Mouse (Mus musculus) cerebellum, adult 11-12 months (tissue): ENCODE data around the gene Fcna.

Experiments
- DNase-seq: peaks from one replicate; pipeline ENCODE4 v3.0.0; 2022

The Fcna gene

DNA sequence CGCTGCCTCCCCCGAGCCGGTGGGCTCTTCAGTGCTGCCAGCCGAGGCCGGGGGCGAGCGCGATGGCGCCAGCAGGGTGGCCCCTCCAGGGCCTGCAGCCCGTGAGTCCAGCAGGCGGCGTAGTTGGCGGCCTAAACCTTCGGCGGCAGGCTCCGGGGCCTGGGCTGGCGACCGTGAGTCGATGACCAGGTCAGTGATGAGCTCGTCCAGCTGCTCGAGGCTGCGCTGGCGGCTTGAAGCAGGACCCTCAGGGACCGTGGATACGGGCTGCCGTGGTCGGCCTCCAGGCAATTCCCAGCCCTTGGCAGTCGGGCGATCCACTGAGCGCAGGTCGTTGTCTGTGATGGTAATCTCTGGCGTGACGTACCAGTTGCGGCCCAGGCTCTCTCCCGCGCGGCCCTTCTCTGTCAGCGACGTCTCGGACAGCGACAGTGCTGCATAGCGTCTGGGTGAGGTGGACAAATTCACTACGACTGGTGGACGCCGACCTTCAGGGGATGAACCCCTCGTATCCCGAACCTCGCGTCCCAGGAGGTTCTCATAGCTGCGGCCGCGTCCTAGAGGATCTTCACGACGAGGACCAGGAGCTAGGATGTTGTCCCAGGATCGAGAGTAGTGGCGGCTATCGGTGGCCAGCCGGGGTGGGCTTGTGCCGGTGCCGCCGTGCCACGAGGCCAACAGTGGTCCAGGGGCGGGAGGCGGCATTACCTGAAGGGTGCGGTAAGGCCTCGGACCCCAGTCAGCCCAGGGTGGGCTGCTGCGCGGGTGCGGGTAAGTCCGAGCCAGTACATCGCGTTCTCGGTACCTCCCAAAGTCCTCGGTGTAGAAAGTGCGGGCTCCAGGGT lies 49.7 kb downstream of the Fcna start:
- peak; percentile 63 for DNase-seq

DNA sequence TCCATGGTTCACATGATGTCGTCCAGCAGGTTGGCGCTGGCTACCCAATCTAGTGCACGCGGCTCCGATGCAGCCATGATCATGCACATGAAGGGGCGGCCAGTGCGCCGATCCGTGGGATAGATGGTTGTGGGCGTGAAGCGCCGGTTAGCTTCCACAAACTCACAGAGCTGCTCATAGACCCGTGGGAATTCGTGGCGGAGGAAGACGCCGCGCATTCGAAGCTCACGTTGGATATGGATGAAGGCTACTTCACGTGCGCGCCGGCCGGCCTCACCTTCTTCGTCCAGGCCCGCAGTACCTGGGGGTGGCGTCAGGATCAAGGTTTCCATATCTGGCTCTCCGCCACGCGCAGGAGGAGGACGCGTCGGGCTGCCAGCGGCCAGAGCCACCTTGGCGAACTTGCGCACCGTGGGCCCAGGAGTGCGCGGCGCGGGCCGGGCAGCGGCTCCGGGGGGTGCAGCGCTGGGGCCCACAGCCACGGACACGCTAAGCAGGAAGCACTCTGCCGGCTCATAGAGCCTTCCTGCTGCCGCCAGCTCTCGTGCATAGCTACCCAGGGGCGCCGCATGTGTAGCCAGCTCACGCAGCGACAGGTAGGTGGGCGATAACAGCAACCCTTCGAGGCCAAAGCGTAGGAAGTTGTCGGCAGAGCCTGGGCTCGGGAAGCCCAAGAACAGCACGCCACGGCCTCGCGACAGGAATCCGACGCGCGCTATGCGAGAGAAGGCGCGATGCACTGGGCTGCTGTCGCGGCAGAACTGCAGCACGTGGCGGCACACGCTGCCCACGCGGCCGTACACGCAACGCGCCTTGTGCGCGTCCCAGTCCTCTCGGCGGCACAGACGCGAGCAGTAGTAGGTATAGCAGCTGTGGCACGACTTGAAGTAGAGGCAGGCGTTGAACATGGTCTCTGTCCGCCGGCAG lies 50.6 kb downstream of the Fcna start:
- peak; percentile 57 for DNase-seq

DNA sequence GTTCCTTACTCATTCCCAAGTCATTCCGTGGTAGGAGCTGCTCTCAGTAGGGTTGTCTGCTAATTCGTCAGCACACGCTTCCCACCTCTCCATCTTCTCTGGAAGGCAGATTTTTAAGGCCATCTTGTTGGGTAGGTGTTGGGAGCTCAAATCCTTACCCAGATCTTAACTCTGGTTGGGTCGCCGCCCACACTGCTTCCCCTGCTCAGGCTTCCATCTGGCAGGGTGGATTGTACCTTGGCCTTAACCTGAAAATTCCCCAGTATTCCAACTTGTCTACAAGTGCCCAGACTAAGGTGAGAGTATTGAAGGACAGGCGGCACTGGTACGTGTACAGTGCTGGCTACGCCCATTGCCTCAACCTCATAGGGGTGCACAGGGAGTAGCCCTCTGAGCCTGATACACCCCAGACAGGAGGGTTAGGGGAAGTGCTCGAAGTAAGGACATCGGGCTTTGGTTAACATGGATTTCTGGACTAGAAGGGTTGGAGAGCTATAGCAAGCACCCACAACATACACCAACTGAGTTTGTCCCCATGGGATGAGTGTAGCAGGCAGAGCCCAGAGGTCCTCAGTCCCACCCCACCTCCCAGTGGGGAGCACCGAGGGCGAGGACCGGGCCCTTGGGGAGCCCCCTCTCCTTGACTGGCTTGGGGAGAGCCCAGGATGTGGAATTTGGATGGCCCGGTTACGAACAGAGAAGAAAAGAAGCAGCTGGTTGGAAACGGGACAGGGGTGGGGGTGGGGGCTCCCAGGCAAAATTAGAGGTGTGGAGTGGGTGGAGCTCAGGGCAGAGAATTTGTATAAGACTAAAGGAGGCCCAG lies 51.6 kb downstream of the Fcna start:
- peak; percentile 67 for DNase-seq

DNA sequence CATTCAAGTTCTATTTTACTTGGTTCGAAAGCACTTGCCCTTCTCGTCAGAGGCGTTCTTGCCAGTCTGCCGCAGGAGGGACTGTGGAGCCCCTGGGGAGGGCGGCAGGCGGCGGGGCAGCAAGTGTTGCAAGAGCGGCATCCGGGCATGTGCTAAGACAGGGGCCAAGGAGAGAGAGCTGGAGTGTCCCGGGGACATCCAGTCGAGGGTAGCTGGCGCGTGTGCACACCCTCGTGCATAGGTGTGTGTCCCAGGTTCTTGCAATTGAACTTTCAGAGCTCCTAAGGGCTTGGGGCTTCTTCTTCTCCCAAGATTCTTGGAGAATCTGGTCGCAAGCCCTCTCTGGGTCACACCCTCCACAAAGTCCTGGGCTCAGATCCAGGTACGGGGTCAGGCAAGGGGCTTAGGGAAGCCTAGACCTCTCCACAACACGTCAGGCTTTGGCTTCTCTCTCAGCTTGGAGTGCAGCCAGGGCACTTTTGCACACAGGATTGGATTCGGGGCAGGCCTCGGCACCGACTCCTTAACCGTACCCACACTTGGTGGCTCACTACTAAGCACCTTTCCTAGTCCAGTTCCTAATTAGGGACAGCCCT lies 52.3 kb downstream of the Fcna start:
- DNase-seq: peak; percentile 77
